Mouse (Mus musculus): ENCODE measurements around the gene Ddx42. TPM values are rescaled to one million over a fixed set of nuclear protein-coding genes. Genes with fewer than 3 reads are reported as not detected.

Gene Ddx42
- polyA plus RNA-seq, 1 experiment from 2014 or later, result 66.5 TPM

DNA sequence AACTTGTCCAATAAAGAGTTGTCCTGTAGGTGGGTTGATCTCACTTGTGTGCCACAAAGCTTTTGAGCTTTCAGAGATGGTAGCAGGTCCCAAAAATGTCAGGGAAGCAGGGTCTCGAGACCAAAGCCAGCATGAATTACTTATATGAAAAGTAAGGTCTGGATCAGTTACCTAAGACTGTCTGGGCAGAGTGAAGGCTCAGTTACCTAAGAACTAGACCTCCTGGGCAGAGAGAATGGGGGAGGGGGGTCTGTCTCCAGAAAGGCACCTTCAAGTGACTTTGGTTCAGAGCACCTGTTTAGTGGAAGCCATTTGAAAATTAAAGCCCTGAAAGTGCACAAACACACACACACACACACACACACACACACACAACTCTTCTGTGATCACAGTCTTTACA lies 57.6 kb downstream of the Ddx42 start:
- WGBS, result 82% methylated on average over 1 of the region's 1 CpGs
- Histone ChIP-seq H3K36me3 (ENCODE audit: control insufficient read depth, insufficient read depth, low read length) (no peaks in the 10 kb centered on the region), H3K4me3 (ENCODE audit: low read depth, low read length) (no peak overlapping the region), H3K4me1 (replicated peaks; ENCODE audit: control insufficient read depth, insufficient read depth, low read length) (peaks cover 37% of the 10 kb centered on the region), H3K9me3 (ENCODE audit: control insufficient read depth, low read length) (no peaks in the 10 kb centered on the region), H3K27ac (ENCODE audit: low read depth) (peak overlapping the region; percentile 11; the same call in 1 of the 2 replicates), H3K4me2 (ENCODE audit: low read length) (no peak overlapping the region), H3K27me3 (replicated peaks; ENCODE audit: control insufficient read depth, insufficient read depth, low read length) (no peaks in the 10 kb centered on the region), H3K9ac (ENCODE audit: low read length) (no peak overlapping the region)
- no peak for ATAC-seq (replicated peaks; ENCODE audit: low FRiP score, low TSS enrichment, low read depth)
- no peak for DNase-seq (ENCODE audit: low spot score)

DNA sequence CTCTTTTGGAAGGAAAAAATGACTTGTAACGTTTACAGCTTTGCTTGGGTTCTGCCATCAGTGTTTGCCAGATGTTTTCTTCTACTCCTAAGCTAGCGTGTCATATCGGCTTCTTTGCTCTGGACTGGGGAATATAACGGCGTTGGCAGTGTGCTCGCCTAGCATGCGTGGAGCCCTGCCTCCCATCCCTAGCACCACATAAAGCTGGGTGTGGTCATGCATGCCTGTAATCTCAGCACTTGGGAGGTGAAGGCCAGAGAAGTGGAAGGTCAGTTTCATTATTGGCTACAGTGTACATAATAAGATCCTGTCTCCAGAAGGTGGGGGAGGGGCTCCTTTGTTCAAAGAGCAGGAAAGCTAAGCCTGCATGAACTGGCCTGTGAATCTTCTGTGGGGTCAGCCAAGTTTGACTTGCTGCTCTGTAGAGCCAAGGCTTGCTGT lies 58.3 kb downstream of the Ddx42 start:
- 53% methylated on average over 7 of the region's 7 CpGs for WGBS
- no peak overlapping the region for H3K4me2 ChIP-seq (ENCODE audit: low read length)
- H3K36me3 ChIP-seq (ENCODE audit: control insufficient read depth, insufficient read depth, low read length), result no peaks in the 10 kb centered on the region
- DNase-seq (ENCODE audit: low spot score) (no peak), ATAC-seq (replicated peaks; ENCODE audit: low FRiP score, low TSS enrichment, low read depth) (no peak)
- peaks cover 33% of the 10 kb centered on the region for H3K4me1 ChIP-seq (replicated peaks; ENCODE audit: control insufficient read depth, insufficient read depth, low read length)
- no peaks in the 10 kb centered on the region for H3K27me3 ChIP-seq (replicated peaks; ENCODE audit: control insufficient read depth, insufficient read depth, low read length)
- no peak overlapping the region for H3K4me3 ChIP-seq (ENCODE audit: low read depth, low read length)
- no peaks in the 10 kb centered on the region for H3K9me3 ChIP-seq (ENCODE audit: control insufficient read depth, low read length)
- H3K9ac ChIP-seq (ENCODE audit: low read length), result no peak overlapping the region
- H3K27ac ChIP-seq (ENCODE audit: low read depth), result peak overlapping the region; percentile 11; the same call in 1 of the 2 replicates

DNA sequence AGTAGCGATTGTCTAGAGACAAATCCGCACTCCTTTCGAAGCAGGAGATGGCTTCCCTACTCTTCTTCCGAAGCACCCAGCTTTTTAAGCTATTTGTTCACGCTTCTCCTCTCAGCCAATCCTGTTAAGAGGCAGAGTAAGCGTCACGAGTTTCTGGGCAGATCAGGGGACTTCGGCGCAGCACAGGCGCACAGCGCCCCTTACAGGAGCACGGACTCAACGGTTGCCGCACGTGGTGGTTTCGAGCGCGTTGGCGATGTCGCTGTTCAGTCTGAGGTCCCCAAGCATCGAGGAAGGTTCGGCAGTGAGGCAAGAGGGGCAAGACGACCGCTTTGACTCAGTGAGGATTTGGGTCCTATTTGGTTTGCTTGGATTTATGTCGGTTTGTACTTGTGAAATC lies 59.7 kb downstream of the Ddx42 start, which contains the start of gene Tcam1:
TSS of gene Tcam1 (plus strand) at position 219 of the 400 bp plus-strand sequence.
- H3K4me1 ChIP-seq (replicated peaks; ENCODE audit: control insufficient read depth, insufficient read depth, low read length), result peaks cover 25% of the 10 kb centered on the region
- H3K36me3 ChIP-seq (ENCODE audit: control insufficient read depth, insufficient read depth, low read length), result no peaks in the 10 kb centered on the region
- DNase-seq (ENCODE audit: low spot score), result peak; percentile 100
- ATAC-seq (replicated peaks; ENCODE audit: low FRiP score, low TSS enrichment, low read depth), result no peak; the same call in 1 of the 2 replicates
- peak within 1 kb of the TSS; percentile 18; the same call in 1 of the 2 replicates for H3K4me3 ChIP-seq (ENCODE audit: low read depth, low read length)
- no peaks in the 10 kb centered on the region for H3K27me3 ChIP-seq (replicated peaks; ENCODE audit: control insufficient read depth, insufficient read depth, low read length)
- WGBS, result 8% methylated on average over 25 of the region's 25 CpGs
- no peak within 1 kb of the TSS for H3K9ac ChIP-seq (ENCODE audit: low read length)
- no peaks in the 10 kb centered on the region for H3K9me3 ChIP-seq (ENCODE audit: control insufficient read depth, low read length)
- H3K4me2 ChIP-seq (ENCODE audit: low read length), result peak within 1 kb of the TSS; percentile 50
- no peak within 1 kb of the TSS for H3K27ac ChIP-seq (ENCODE audit: low read depth)

DNA sequence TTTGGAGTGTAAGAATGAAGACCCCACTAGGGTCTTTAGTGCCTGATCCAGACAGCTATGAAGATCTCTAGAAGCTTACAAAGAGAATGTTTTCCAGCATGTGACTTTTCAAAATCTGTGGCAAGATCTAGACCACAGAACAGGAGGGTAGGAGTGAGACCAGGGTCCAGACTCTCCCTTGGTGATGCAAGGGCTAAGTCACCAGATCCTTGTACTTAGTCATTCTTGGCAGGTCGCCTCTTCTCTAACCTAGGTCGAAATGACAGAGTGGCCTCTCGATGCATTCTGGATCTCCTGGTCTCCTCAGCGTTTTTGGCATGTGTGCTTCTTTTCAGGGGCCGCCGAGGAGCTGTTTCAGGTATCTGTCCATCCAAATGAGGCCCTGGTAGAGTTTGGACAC lies 65.7 kb downstream of the Ddx42 start:
- no peak for DNase-seq (ENCODE audit: low spot score)
- Histone ChIP-seq H3K27me3 (replicated peaks; ENCODE audit: control insufficient read depth, insufficient read depth, low read length) (no peaks in the 10 kb centered on the region), H3K27ac (ENCODE audit: low read depth) (no peak overlapping the region), H3K36me3 (ENCODE audit: control insufficient read depth, insufficient read depth, low read length) (no peaks in the 10 kb centered on the region), H3K9ac (ENCODE audit: low read length) (no peak overlapping the region), H3K4me2 (ENCODE audit: low read length) (no peak overlapping the region), H3K4me3 (ENCODE audit: low read depth, low read length) (no peak overlapping the region), H3K9me3 (ENCODE audit: control insufficient read depth, low read length) (no peaks in the 10 kb centered on the region), H3K4me1 (replicated peaks; ENCODE audit: control insufficient read depth, insufficient read depth, low read length) (no peaks in the 10 kb centered on the region)
- ATAC-seq (replicated peaks; ENCODE audit: low FRiP score, low TSS enrichment, low read depth), result no peak
- 77% methylated on average over 6 of the region's 6 CpGs for WGBS

DNA sequence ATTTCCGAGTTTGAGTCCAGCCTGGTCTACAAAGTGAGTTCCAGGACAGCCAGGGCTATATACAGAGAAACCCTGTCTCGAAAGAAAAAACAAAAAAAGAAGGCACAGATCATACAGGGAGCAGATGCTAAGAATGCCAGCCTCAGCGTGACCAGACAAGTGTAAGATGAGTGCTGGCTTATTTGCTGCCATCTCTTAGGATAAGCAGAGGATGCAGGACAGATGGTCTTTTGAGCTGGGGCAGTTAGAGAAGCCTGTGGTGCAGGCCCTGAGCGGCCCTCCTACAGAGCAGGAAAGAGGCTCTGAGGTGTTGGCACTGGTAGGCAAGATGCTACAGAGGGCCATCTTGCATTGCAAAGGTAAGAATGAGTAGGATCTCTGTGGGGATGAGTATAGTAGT lies 66.6 kb downstream of the Ddx42 start:
- Histone ChIP-seq H3K27ac (ENCODE audit: low read depth) (no peak overlapping the region), H3K4me2 (ENCODE audit: low read length) (no peak overlapping the region), H3K9ac (ENCODE audit: low read length) (no peak overlapping the region), H3K36me3 (ENCODE audit: control insufficient read depth, insufficient read depth, low read length) (no peaks in the 10 kb centered on the region), H3K4me3 (ENCODE audit: low read depth, low read length) (no peak overlapping the region), H3K4me1 (replicated peaks; ENCODE audit: control insufficient read depth, insufficient read depth, low read length) (no peaks in the 10 kb centered on the region), H3K9me3 (ENCODE audit: control insufficient read depth, low read length) (no peaks in the 10 kb centered on the region), H3K27me3 (replicated peaks; ENCODE audit: control insufficient read depth, insufficient read depth, low read length) (no peaks in the 10 kb centered on the region)
- no peak for DNase-seq (ENCODE audit: low spot score)
- no peak for ATAC-seq (replicated peaks; ENCODE audit: low FRiP score, low TSS enrichment, low read depth)
- WGBS, result 85% methylated on average over 4 of the region's 4 CpGs

DNA sequence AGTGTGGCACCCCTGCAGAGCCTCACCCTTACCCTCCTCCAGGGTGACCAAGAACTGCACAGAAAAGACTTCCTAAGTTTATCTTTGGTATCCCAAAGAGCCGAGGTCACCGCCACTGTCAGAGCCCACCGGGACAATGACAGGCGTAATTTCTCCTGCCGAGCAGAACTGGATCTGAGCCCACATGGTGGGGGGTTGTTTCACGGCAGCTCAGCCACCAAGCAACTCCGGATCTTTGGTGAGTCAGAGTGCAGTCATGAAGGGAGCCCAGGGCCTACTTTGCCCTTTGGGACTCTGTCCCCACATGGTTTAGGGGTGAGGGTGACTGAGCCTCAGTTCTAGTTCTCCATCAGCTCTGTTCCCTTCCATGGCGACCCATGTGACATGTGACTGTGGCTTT lies 67.4 kb downstream of the Ddx42 start:
- Histone ChIP-seq H3K4me3 (ENCODE audit: low read depth, low read length) (no peak overlapping the region), H3K9ac (ENCODE audit: low read length) (no peak overlapping the region), H3K4me2 (ENCODE audit: low read length) (no peak overlapping the region), H3K27me3 (replicated peaks; ENCODE audit: control insufficient read depth, insufficient read depth, low read length) (no peaks in the 10 kb centered on the region), H3K9me3 (ENCODE audit: control insufficient read depth, low read length) (no peaks in the 10 kb centered on the region), H3K36me3 (ENCODE audit: control insufficient read depth, insufficient read depth, low read length) (no peaks in the 10 kb centered on the region), H3K4me1 (replicated peaks; ENCODE audit: control insufficient read depth, insufficient read depth, low read length) (no peaks in the 10 kb centered on the region), H3K27ac (ENCODE audit: low read depth) (no peak overlapping the region)
- WGBS, result 66% methylated on average over 8 of the region's 8 CpGs
- ATAC-seq (replicated peaks; ENCODE audit: low FRiP score, low TSS enrichment, low read depth), result no peak
- DNase-seq (ENCODE audit: low spot score), result no peak

DNA sequence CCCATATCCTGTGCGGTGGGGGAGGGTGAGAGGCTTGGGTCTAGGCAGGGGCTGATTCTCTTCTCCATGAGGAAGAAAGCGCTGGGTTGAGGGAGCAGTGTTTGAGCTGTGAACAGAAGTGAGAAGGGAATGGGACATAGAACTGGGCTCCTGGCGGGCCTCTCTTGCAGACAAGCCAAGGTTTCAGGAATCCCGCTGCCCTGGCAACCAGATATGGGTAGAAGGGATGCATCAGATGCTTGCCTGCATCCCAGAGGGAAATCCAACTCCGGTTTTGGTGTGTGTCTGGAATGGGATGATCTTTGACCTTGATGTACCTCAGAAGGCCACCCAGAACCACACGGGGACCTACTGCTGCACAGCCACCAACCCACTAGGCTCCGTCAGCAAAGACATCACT lies 69.5 kb downstream of the Ddx42 start:
- Histone ChIP-seq H3K9me3 (ENCODE audit: control insufficient read depth, low read length) (no peaks in the 10 kb centered on the region), H3K4me2 (ENCODE audit: low read length) (no peak overlapping the region), H3K27me3 (replicated peaks; ENCODE audit: control insufficient read depth, insufficient read depth, low read length) (no peaks in the 10 kb centered on the region), H3K27ac (ENCODE audit: low read depth) (no peak overlapping the region), H3K36me3 (ENCODE audit: control insufficient read depth, insufficient read depth, low read length) (no peaks in the 10 kb centered on the region), H3K9ac (ENCODE audit: low read length) (no peak overlapping the region), H3K4me3 (ENCODE audit: low read depth, low read length) (no peak overlapping the region), H3K4me1 (replicated peaks; ENCODE audit: control insufficient read depth, insufficient read depth, low read length) (no peaks in the 10 kb centered on the region)
- no peak for DNase-seq (ENCODE audit: low spot score)
- no peak for ATAC-seq (replicated peaks; ENCODE audit: low FRiP score, low TSS enrichment, low read depth)
- 89% methylated on average over 7 of the region's 7 CpGs for WGBS

DNA sequence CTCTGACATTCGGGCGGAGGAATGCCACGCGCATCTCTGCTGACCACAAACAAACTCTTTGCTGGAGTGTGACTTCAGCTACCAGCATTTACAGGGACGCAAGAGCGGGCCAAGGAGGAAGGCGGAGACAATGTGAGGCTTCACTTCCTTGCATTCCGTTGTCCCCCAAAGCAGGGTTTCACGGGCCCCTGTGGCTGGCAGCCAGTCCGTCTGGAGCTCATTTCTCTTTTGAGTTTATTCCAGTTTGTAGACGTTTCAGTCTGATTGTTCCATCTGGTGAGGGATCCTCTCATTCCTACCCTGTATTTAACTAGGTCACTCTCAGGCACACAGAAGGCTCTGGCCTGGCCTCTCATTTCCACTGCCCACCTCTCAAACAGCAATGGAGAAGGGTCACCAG lies 70.3 kb downstream of the Ddx42 start:
- H3K9ac ChIP-seq (ENCODE audit: low read length), result no peak overlapping the region
- no peaks in the 10 kb centered on the region for H3K36me3 ChIP-seq (ENCODE audit: control insufficient read depth, insufficient read depth, low read length)
- ATAC-seq (replicated peaks; ENCODE audit: low FRiP score, low TSS enrichment, low read depth), result no peak
- H3K27me3 ChIP-seq (replicated peaks; ENCODE audit: control insufficient read depth, insufficient read depth, low read length), result no peaks in the 10 kb centered on the region
- no peak overlapping the region for H3K4me3 ChIP-seq (ENCODE audit: low read depth, low read length)
- no peaks in the 10 kb centered on the region for H3K4me1 ChIP-seq (replicated peaks; ENCODE audit: control insufficient read depth, insufficient read depth, low read length)
- DNase-seq (ENCODE audit: low spot score), result no peak
- WGBS, result 59% methylated on average over 11 of the region's 11 CpGs
- no peaks in the 10 kb centered on the region for H3K9me3 ChIP-seq (ENCODE audit: control insufficient read depth, low read length)
- H3K4me2 ChIP-seq (ENCODE audit: low read length), result no peak overlapping the region
- H3K27ac ChIP-seq (ENCODE audit: low read depth), result no peak overlapping the region

DNA sequence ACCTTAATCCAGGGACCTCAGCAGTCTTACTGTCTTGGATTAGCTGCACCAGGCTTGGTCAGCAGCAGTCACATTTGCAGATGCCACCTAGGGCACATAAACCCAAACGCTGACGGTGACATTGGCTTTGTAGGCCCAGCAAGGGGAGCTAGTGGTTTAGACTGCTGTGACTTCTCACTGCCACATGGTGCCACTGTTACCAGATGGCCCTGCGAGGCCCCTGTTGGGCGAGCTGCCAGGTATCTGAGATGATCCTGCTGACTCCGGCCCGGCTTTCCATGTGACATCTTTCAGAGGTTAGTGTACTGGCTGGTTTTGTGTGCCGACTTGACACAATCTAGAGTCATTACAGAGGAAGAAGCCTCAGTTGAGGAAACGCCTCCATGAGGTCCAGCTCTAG lies 72.6 kb downstream of the Ddx42 start:
- ATAC-seq (replicated peaks; ENCODE audit: low FRiP score, low TSS enrichment, low read depth) (no peak), DNase-seq (ENCODE audit: low spot score) (no peak)
- Histone ChIP-seq H3K27me3 (replicated peaks; ENCODE audit: control insufficient read depth, insufficient read depth, low read length) (no peaks in the 10 kb centered on the region), H3K9me3 (ENCODE audit: control insufficient read depth, low read length) (no peaks in the 10 kb centered on the region), H3K4me1 (replicated peaks; ENCODE audit: control insufficient read depth, insufficient read depth, low read length) (no peaks in the 10 kb centered on the region), H3K4me2 (ENCODE audit: low read length) (no peak overlapping the region), H3K4me3 (ENCODE audit: low read depth, low read length) (no peak overlapping the region), H3K9ac (ENCODE audit: low read length) (no peak overlapping the region), H3K27ac (ENCODE audit: low read depth) (no peak overlapping the region), H3K36me3 (ENCODE audit: control insufficient read depth, insufficient read depth, low read length) (no peaks in the 10 kb centered on the region)
- 59% methylated on average over 8 of the region's 8 CpGs for WGBS

Data from intestine, embryonic 14.5 days (tissue).